ENCODE assay signal across 9 mouse cellular contexts in genomic region chr10:83266731-83267130, GRCm38 (mm10).
DNase-seq lines count a peak whose midpoint lies in the region; ATAC-seq and TF ChIP-seq lines count a peak whose summit lies in the region.
"Had no signal": no experiment of that assay in that cellular context is flagged by ENCODE, and none has a peak within 500 bp of the region (broad histone marks: within the 10 kb centered on the region; RNA-seq: fewer than 3 reads in every experiment).

No protein-coding gene starts in this region.

- no peak overlapping the region for H3K4me2 ChIP-seq in forebrain, embryonic 16.5 days (ENCODE audit: low read length)

- ATAC-seq in forebrain, embryonic 16.5 days: peak; percentile 45; the same call in 1 of the 2 replicates
- ATAC-seq: CD4-positive, CD25-positive, alpha-beta regulatory T cell, adult 4 months had no signal

- H3K27ac ChIP-seq in forebrain, embryonic 16.5 days (ENCODE audit: low read length): no peak overlapping the region
- H3K27ac ChIP-seq in thymus, adult 2 months (ENCODE audit: control insufficient read depth, insufficient read depth, low read length): no peak overlapping the region

- TF ChIP-seq POLR2A in thymus, adult 2 months (IDR thresholded peaks at IDR 0.05; ENCODE audit: control insufficient read depth, extremely low read depth, insufficient read depth, low read length, poor library complexity): no peak

- no peaks in the 10 kb centered on the region for H3K36me3 ChIP-seq in forebrain, embryonic 16.5 days (ENCODE audit: control insufficient read depth, insufficient read depth)
- H3K36me3 ChIP-seq in thymus, adult 2 months (ENCODE audit: control insufficient read depth, insufficient read depth, low read length): no peaks in the 10 kb centered on the region

- 35% methylated on average over 13 of the region's 13 CpGs for WGBS in forebrain, embryonic 16.5 days
- 91% methylated on average over 13 of the region's 13 CpGs for WGBS in thymus, adult 2 months

- H3K4me1 ChIP-seq in forebrain, embryonic 16.5 days (replicated peaks; ENCODE audit: control insufficient read depth, insufficient read depth, low read length): peaks cover 4% of the 10 kb centered on the region; the same call in 1 of the 2 replicates
- H3K4me1 ChIP-seq in thymus, adult 2 months (replicated peaks; ENCODE audit: control insufficient read depth, insufficient read depth, low read length): peaks cover 8% of the 10 kb centered on the region

- no peaks in the 10 kb centered on the region for H3K27me3 ChIP-seq in forebrain, embryonic 16.5 days (replicated peaks; ENCODE audit: control insufficient read depth, insufficient read depth, low read length)
- no peaks in the 10 kb centered on the region for H3K27me3 ChIP-seq in thymus, adult 2 months (ENCODE audit: control insufficient read depth, insufficient read depth, low read length)

- H3K9ac ChIP-seq in forebrain, embryonic 16.5 days (replicated peaks; ENCODE audit: low read depth, low read length): no peak overlapping the region

- no peaks in the 10 kb centered on the region for H3K9me3 ChIP-seq in forebrain, embryonic 16.5 days (ENCODE audit: control insufficient read depth, low read length)

- H3K4me3 ChIP-seq in forebrain, embryonic 16.5 days (replicated peaks; ENCODE audit: low read length): no peak overlapping the region
- H3K4me3 ChIP-seq in thymus, adult 2 months (ENCODE audit: control insufficient read depth, insufficient read depth, low read length): no peak overlapping the region

- peak; percentile 43 for DNase-seq in heart, adult 11 months
- DNase-seq in heart, adult 18-20 months: no peak
- DNase-seq in left cerebral cortex, postnatal 25 days (ENCODE audit: low spot score in 2 of 2): peak; percentile 47 to 76
- DNase-seq in right cerebral cortex, postnatal 25 days: peak; percentile 44
- DNase-seq in T-cell, adult 2 months (ENCODE audit: low spot score): no peak
- DNase-seq in thymus, adult 2 months: no peak
- no peak for DNase-seq in kidney, postnatal 36 days

- intact Hi-C loops in left cerebral cortex, postnatal 25 days (cut with DNase I): no loop called here

- no peak for TF ChIP-seq CTCF in thymus, adult 2 months (IDR thresholded peaks at IDR 0.05; ENCODE audit: borderline replicate concordance, control insufficient read depth, extremely low read depth, insufficient read depth, low read length, poor library complexity)

Comparison
In these comparisons a context has a peak if more than half of its experiments do, and no peak if none do; other contexts are left out.
1. DNase-seq: peak in heart, adult 11 months (single experiment), left cerebral cortex, postnatal 25 days (2 of 2) and right cerebral cortex, postnatal 25 days (single experiment); none in heart, adult 18-20 months (0 of 2), T-cell, adult 2 months (single experiment), thymus, adult 2 months (single experiment) and kidney, postnatal 36 days (0 of 2).